ENCODE assay signal across 8 mouse cellular contexts in the genomic region with DNA sequence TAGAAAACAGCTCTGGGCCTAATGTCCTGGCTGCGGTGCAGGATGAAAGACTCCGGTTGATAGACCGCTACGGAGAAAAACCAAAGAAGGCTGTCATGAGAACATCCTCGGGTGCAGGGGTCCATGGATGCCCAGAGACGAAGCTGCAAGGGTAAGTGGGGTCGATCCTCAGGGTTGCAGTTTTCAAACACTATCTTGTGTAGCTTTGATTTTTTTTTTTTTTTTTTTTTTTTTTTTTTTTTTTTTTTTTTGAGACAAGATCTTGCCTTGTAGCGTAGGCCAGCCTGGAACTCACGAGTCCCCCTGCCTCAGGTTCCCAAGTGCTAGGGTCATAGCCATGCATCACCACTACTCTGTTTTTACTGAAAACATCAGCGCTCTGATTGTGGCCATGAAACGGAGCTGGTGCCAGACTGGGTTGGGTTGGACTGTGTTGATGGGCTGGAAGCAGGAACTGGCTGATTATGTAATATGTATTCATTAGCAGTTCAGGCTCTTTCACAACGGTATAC. TPM values are rescaled to one million over a fixed set of nuclear protein-coding genes. Genes with fewer than 3 reads are reported as not detected.
DNase-seq lines count a peak whose midpoint lies in the region; ATAC-seq and TF ChIP-seq lines count a peak whose summit lies in the region.

No protein-coding gene starts in this region.

- H3K9ac ChIP-seq in liver, embryonic 14.5 days (replicated peaks), result peak overlapping the region; percentile 66
- H3K9ac ChIP-seq in neural tube, embryonic 12.5 days, result peak overlapping the region; percentile 78

- no peaks in the 10 kb centered on the region for H3K27me3 ChIP-seq in liver, embryonic 14.5 days (ENCODE audit: control insufficient read depth, insufficient read depth, low read length)
- H3K27me3 ChIP-seq in neural tube, embryonic 12.5 days (replicated peaks), result no peaks in the 10 kb centered on the region

- peak overlapping the region; percentile 93 for H3K4me2 ChIP-seq in liver, embryonic 14.5 days (ENCODE audit: low read depth)
- peak overlapping the region; percentile 78 for H3K4me2 ChIP-seq in neural tube, embryonic 12.5 days (replicated peaks)

- TF ChIP-seq CTCF in liver, embryonic 14.5 days (IDR thresholded peaks at IDR 0.05; ENCODE audit: low read depth), result no peak

- H3K27ac ChIP-seq in brown adipose tissue, adult 24 weeks (replicated peaks; ENCODE audit: low read depth, low read length), result peak overlapping the region; percentile 55
- H3K27ac ChIP-seq in liver, embryonic 14.5 days, result peak overlapping the region; percentile 22; the same call in 1 of the 2 replicates
- no peak overlapping the region; the same call in 1 of the 2 replicates for H3K27ac ChIP-seq in neural tube, embryonic 12.5 days

- peak overlapping the region; percentile 75 for H3K4me3 ChIP-seq in brown adipose tissue, adult 24 weeks (ENCODE audit: insufficient read depth, low read depth, low read length)
- H3K4me3 ChIP-seq in liver, embryonic 14.5 days (ENCODE audit: insufficient read depth in 1 of 2, low read depth in 2 of 2, low read length in 2 of 2), result peak overlapping the region; percentile 82 to 86
- H3K4me3 ChIP-seq in neural tube, embryonic 12.5 days, result peak overlapping the region; percentile 69

- H3K4me1 ChIP-seq in brown adipose tissue, adult 24 weeks (ENCODE audit: control insufficient read depth, insufficient read depth, insufficient read length, low read length), result peaks cover 8% of the 10 kb centered on the region
- peaks cover 5 to 8% of the 10 kb centered on the region in 2 experiments; a peak in 2 of 4 replicates for H3K4me1 ChIP-seq in liver, embryonic 14.5 days (replicated peaks; ENCODE audit: control insufficient read depth in 2 of 2, insufficient read depth in 2 of 2, low read length in 1 of 2)
- peaks cover 22% of the 10 kb centered on the region for H3K4me1 ChIP-seq in neural tube, embryonic 12.5 days

- peak; percentile 44 to 50 for DNase-seq in left cerebral cortex, postnatal 25 days (ENCODE audit: low spot score in 2 of 2)
- no peak for DNase-seq in left cerebral cortex, adult 8-10 months (ENCODE audit: low spot score in 2 of 2)
- peak; percentile 68 for DNase-seq in kidney, adult 11 months
- no peak for DNase-seq in liver, embryonic 14.5 days (ENCODE audit: low read depth in 3 of 3, low spot score in 3 of 3)
- no peak for DNase-seq in thymus, postnatal 14 days

- no peak for TF ChIP-seq EP300 in liver, embryonic 14.5 days (IDR thresholded peaks at IDR 0.05; ENCODE audit: low read depth)

- ATAC-seq in granulocyte monocyte progenitor cell, adult 5-6 weeks (replicated peaks; ENCODE audit: poor library complexity, severe bottlenecking), result peak; percentile 75
- no peak; the same call in 1 of the 2 replicates for ATAC-seq in liver, embryonic 14.5 days (ENCODE audit: insufficient read depth)
- peak; percentile 31 for ATAC-seq in neural tube, embryonic 12.5 days (ENCODE audit: low FRiP score, low read depth)

- H3K36me3 ChIP-seq in liver, embryonic 14.5 days (replicated peaks; ENCODE audit: control insufficient read depth, insufficient read depth, low read depth), result no peaks in the 10 kb centered on the region
- peaks cover 14% of the 10 kb centered on the region for H3K36me3 ChIP-seq in neural tube, embryonic 12.5 days

- no peaks in the 10 kb centered on the region for H3K9me3 ChIP-seq in liver, embryonic 14.5 days (ENCODE audit: control insufficient read depth, low read length)
- no peaks in the 10 kb centered on the region for H3K9me3 ChIP-seq in neural tube, embryonic 12.5 days

- intact Hi-C loops in left cerebral cortex, postnatal 25 days (cut with DNase I), result loop anchor here (1.0 kb wide), 2 partner anchors 9 to 34 kb away; a partner anchor contains a TSS

- WGBS in liver, embryonic 14.5 days (ENCODE audit: insufficient replicate concordance), result 2% methylated on average over 12 of the region's 12 CpGs
- WGBS in neural tube, embryonic 12.5 days, result 4% methylated on average over 12 of the region's 12 CpGs

RNA-seq across cellular contexts. Expression of a gene that starts 0.4 kb away (rescaled TPM):
- 100 to 1,000 TPM; 263 to 271 TPM for total RNA-seq in left cerebral cortex, postnatal 25 days (2021)
- 100 to 1,000 TPM; 256 to 283 (median 275) TPM for total RNA-seq in left cerebral cortex, adult 8-10 months (2022)
- polyA plus RNA-seq in brown adipose tissue, adult 24 weeks (2012; ENCODE audit: insufficient read depth, insufficient read length, missing spikeins), result 128 and 153 TPM in 2 replicates
- 201 and 270 TPM in 2 replicates for total RNA-seq in granulocyte monocyte progenitor cell, adult 5-6 weeks (2014; fragmentation: Nextera tagmentation)
- total RNA-seq in granulocyte monocyte progenitor cell, adult 5-6 weeks (2017), result 106 and 127 TPM in 2 replicates
- 115 and 154 TPM in 2 replicates for polyA plus RNA-seq in liver, embryonic 14.5 days (2012; rRNA removed)
- 239 and 242 TPM in 2 replicates for polyA plus RNA-seq in liver, embryonic 14.5 days (2014; fragmentation: Nextera tagmentation; extraction: Ambion mirVana)
- 304 and 321 TPM in 2 replicates for polyA plus RNA-seq in neural tube, embryonic 12.5 days (2016; fragmentation: Nextera tagmentation; extraction: Ambion mirVana)

RNA-seq across cellular contexts. Expression of a gene that starts 12.9 kb away (rescaled TPM):
- not detected for total RNA-seq in left cerebral cortex, postnatal 25 days (2021)
- under 1 TPM in 2 of 4 experiments, not detected in 2; 0.23 to 0.25 TPM for total RNA-seq in left cerebral cortex, adult 8-10 months (2022)
- 4.6 and 10.2 TPM in 2 replicates for polyA plus RNA-seq in brown adipose tissue, adult 24 weeks (2012; ENCODE audit: insufficient read depth, insufficient read length, missing spikeins)
- 63.2 and 84.0 TPM in 2 replicates for total RNA-seq in granulocyte monocyte progenitor cell, adult 5-6 weeks (2014; fragmentation: Nextera tagmentation)
- 57.8 and 64.5 TPM in 2 replicates for total RNA-seq in granulocyte monocyte progenitor cell, adult 5-6 weeks (2017)
- polyA plus RNA-seq in liver, embryonic 14.5 days (2012; rRNA removed), result 2.8 and 3.5 TPM in 2 replicates
- 4.2 TPM in 2 replicates for polyA plus RNA-seq in liver, embryonic 14.5 days (2014; fragmentation: Nextera tagmentation; extraction: Ambion mirVana)
- polyA plus RNA-seq in neural tube, embryonic 12.5 days (2016; fragmentation: Nextera tagmentation; extraction: Ambion mirVana), result 0.27 and 0.30 TPM in 2 replicates

RNA-seq across cellular contexts. Expression of a gene that starts 33.3 kb away (rescaled TPM):
- 10 to 100 TPM; 33.7 to 38.5 TPM for total RNA-seq in left cerebral cortex, postnatal 25 days (2021)
- total RNA-seq in left cerebral cortex, adult 8-10 months (2022), result 10 to 100 TPM; 27.9 to 43.3 (median 34.2) TPM
- 15.4 and 16.0 TPM in 2 replicates for polyA plus RNA-seq in brown adipose tissue, adult 24 weeks (2012; ENCODE audit: insufficient read depth, insufficient read length, missing spikeins)
- total RNA-seq in granulocyte monocyte progenitor cell, adult 5-6 weeks (2014; fragmentation: Nextera tagmentation), result 122 and 139 TPM in 2 replicates
- 158 and 177 TPM in 2 replicates for total RNA-seq in granulocyte monocyte progenitor cell, adult 5-6 weeks (2017)
- 13.8 and 13.9 TPM in 2 replicates for polyA plus RNA-seq in liver, embryonic 14.5 days (2012; rRNA removed)
- 7.2 and 7.5 TPM in 2 replicates for polyA plus RNA-seq in liver, embryonic 14.5 days (2014; fragmentation: Nextera tagmentation; extraction: Ambion mirVana)
- 38.4 and 39.8 TPM in 2 replicates for polyA plus RNA-seq in neural tube, embryonic 12.5 days (2016; fragmentation: Nextera tagmentation; extraction: Ambion mirVana)

RNA-seq across cellular contexts. Expression of a gene that starts 34.3 kb away (rescaled TPM):
- total RNA-seq in left cerebral cortex, postnatal 25 days (2021), result 10 to 100 TPM; 86.2 to 88.5 TPM
- total RNA-seq in left cerebral cortex, adult 8-10 months (2022), result 10 to 100 TPM; 81.9 to 92.7 (median 85.8) TPM
- 76.0 and 101 TPM in 2 replicates for polyA plus RNA-seq in brown adipose tissue, adult 24 weeks (2012; ENCODE audit: insufficient read depth, insufficient read length, missing spikeins)
- 99.5 and 121 TPM in 2 replicates for total RNA-seq in granulocyte monocyte progenitor cell, adult 5-6 weeks (2014; fragmentation: Nextera tagmentation)
- total RNA-seq in granulocyte monocyte progenitor cell, adult 5-6 weeks (2017), result 49.7 and 80.0 TPM in 2 replicates
- polyA plus RNA-seq in liver, embryonic 14.5 days (2012; rRNA removed), result 25.4 and 29.3 TPM in 2 replicates
- polyA plus RNA-seq in liver, embryonic 14.5 days (2014; fragmentation: Nextera tagmentation; extraction: Ambion mirVana), result 46.2 and 51.2 TPM in 2 replicates
- 103 and 109 TPM in 2 replicates for polyA plus RNA-seq in neural tube, embryonic 12.5 days (2016; fragmentation: Nextera tagmentation; extraction: Ambion mirVana)

RNA-seq across cellular contexts. Expression of a gene that starts 45.5 kb away (rescaled TPM):
- 100 to 1,000 TPM in 1 of 2 experiments, 10 to 100 TPM in 1; 95.3 to 108 TPM for total RNA-seq in left cerebral cortex, postnatal 25 days (2021)
- 10 to 100 TPM; 87.2 to 95.6 (median 91.6) TPM for total RNA-seq in left cerebral cortex, adult 8-10 months (2022)
- polyA plus RNA-seq in brown adipose tissue, adult 24 weeks (2012; ENCODE audit: insufficient read depth, insufficient read length, missing spikeins), result 13.4 and 14.6 TPM in 2 replicates
- total RNA-seq in granulocyte monocyte progenitor cell, adult 5-6 weeks (2014; fragmentation: Nextera tagmentation), result 35.5 and 47.4 TPM in 2 replicates
- 17.5 and 19.4 TPM in 2 replicates for total RNA-seq in granulocyte monocyte progenitor cell, adult 5-6 weeks (2017)
- 1.6 and 2.5 TPM in 2 replicates for polyA plus RNA-seq in liver, embryonic 14.5 days (2012; rRNA removed)
- polyA plus RNA-seq in liver, embryonic 14.5 days (2014; fragmentation: Nextera tagmentation; extraction: Ambion mirVana), result 9.9 and 10.5 TPM in 2 replicates
- polyA plus RNA-seq in neural tube, embryonic 12.5 days (2016; fragmentation: Nextera tagmentation; extraction: Ambion mirVana), result 98.2 and 106 TPM in 2 replicates

Comparison
In these comparisons a context has a peak if more than half of its experiments do, and no peak if none do; other contexts are left out.
1. DNase-seq: peak in left cerebral cortex, postnatal 25 days (2 of 2) and kidney, adult 11 months (single experiment); none in left cerebral cortex, adult 8-10 months (0 of 2), liver, embryonic 14.5 days (0 of 3) and thymus, postnatal 14 days (single experiment).
2. RNA of a gene that starts 12.9 kb away (total RNA-seq): 57.8 to 84.0 TPM in granulocyte monocyte progenitor cell, adult 5-6 weeks; 0.23 to 0.25 TPM in left cerebral cortex, adult 8-10 months and not detected in left cerebral cortex, postnatal 25 days; every median in the first group is over 10 times any median in the second.
3. Peak in every context shown above with its lines, with median percentiles within 50 percentile points of each other: H3K4me3 ChIP-seq.